Mouse (Mus musculus) stomach, embryonic 14.5 days (tissue): ENCODE data around the gene Zscan29. TPM values are rescaled to one million over a fixed set of nuclear protein-coding genes. Genes with fewer than 3 reads are reported as not detected.

ENCODE experiments used
- ATAC-seq: fragments of 200-750 bp; cut with Nextera tagmentation; 2 replicates; pipeline ENCODE4 v1.8.0; 2017; ENCODE audit warnings: low read depth, moderate TSS enrichment; ENCODE audit not compliant: insufficient number of reproducible peaks, insufficient read depth, low FRiP score
- H3K27ac ChIP-seq: fragments of 300-500 bp; sonication (generic); 2 replicates; pipeline ENCODE4 v1.5.1; 2014; ENCODE audit warnings: mild to moderate bottlenecking, low read length, moderate library complexity, mixed read lengths
- H3K27me3 ChIP-seq: fragments of 300-500 bp; sonication (generic); 2 replicates; pipeline ENCODE4 v1.6.1; 2014; ENCODE audit warnings: low read length, control low read depth, mixed read lengths; ENCODE audit not compliant: control insufficient read depth, insufficient read depth
- H3K36me3 ChIP-seq: fragments of 300-500 bp; sonication (generic); 2 replicates; pipeline ENCODE4 v1.6.1; 2014; ENCODE audit warnings: mild to moderate bottlenecking, control low read depth, low read length, moderate library complexity, mixed read lengths; ENCODE audit not compliant: control insufficient read depth, insufficient read depth
- H3K4me1 ChIP-seq: fragments of 300-500 bp; sonication (generic); 2 replicates; pipeline ENCODE4 v1.6.1; 2014; ENCODE audit warnings: low read length, control low read depth, mixed read lengths; ENCODE audit not compliant: control insufficient read depth, insufficient read depth
- H3K4me2 ChIP-seq: fragments of 300-500 bp; sonication (generic); replicated peaks from 2 replicates; pipeline ENCODE4 v1.6.1; 2014; ENCODE audit warnings: low read depth, low read length, control low read depth
- H3K4me3 ChIP-seq: fragments of 300-500 bp; sonication (generic); 2 replicates; pipeline ENCODE4 v1.5.1; 2014; ENCODE audit warnings: low read depth, low read length, control low read depth
- H3K9ac ChIP-seq: fragments of 300-500 bp; sonication (generic); replicated peaks from 2 replicates; pipeline ENCODE4 v1.6.1; 2014; ENCODE audit warnings: low read depth, mild to moderate bottlenecking, control low read depth, low read length, moderate library complexity, mixed read lengths
- H3K9me3 ChIP-seq: fragments of 300-500 bp; sonication (generic); 2 replicates; pipeline ENCODE4 v1.6.1; 2016; ENCODE audit warnings: low read depth, low read length, control low read depth; ENCODE audit not compliant: control insufficient read depth
- WGBS: fragments of 180-500 bp; shearing (Covaris S2); extraction: QIAGEN DNeasy Blood & Tissue Kit; methylation state at CpG from one replicate; pipeline ENCODE4 v1.1.7; 2014; 5-methylcytosine and 5-hydroxymethylcytosine counted together
- polyA plus RNA-seq: library from polyadenylated mRNA; unstranded; fragments of >200 nt; fragmentation: Nextera tagmentation; extraction: Ambion mirVana; gene quantifications from 2 replicates; pipeline ENCODE4 v1.2.1, GENCODE M21; 2014

Zscan29 gene
- polyA plus RNA-seq, 1 experiment from 2014 or later: 12.2 TPM

DNA sequence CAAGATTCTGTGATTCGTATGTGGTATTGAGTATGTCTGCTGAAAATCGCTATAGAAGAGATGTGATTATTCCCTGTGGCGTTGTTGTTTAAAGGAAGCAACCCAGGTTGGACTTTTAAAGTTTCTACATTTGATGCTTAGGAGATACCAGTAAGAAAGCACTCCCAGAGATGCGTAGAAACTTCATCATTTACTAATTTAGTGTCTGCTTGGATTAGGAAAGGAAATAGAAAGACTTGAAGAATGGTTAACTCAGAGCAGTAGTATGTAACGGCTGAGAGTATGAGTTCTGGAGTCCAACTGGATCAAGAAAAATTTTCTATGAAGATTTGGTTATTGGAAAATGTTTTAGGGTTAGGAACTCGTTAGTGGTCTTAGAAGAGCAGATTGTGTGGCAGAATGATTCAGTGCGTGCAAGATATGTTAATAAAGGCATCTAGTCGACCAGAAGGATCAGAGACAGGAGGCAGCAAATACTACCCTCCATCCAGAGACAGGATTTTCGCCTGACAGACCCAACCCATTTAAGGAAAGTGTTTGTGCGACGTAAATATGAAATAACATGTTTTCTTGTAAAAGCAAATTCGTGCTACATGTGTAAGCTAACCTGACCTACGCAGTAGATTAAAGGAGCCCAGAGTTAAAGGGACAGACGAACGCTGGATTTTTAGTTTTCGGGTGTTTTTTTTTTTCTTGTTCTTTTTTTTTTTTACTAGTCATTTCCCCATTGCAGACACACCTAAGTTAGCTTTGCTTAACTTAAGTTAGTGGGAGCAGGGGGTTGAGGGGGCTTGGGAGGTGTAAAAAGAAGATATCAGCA, 29.5 kb downstream of the Zscan29 start:
- WGBS: 69% methylated on average over 16 of the region's 16 CpGs
- Histone ChIP-seq H3K9me3 (0 out of 2 replicates have a peak, but pooled peaks cover 5% of the 10 kb centered on the region), H3K27ac (peak overlapping the region; percentile 98), H3K4me2 (peak overlapping the region; percentile 96), H3K36me3 (peaks cover 18% of the 10 kb centered on the region), H3K4me3 (peak overlapping the region; percentile 57), H3K27me3 (no peaks in the 10 kb centered on the region), H3K4me1 (peaks cover 15% of the 10 kb centered on the region), H3K9ac (peak overlapping the region; percentile 79)
- no peak for ATAC-seq

- Histone ChIP-seq H3K9me3 (0 out of 2 replicates have a peak, but pooled peaks cover 5% of the 10 kb centered on the region), H3K4me2 (peak within 1 kb of the TSS; percentile 96), H3K27ac (peak within 1 kb of the TSS; percentile 98), H3K4me1 (peaks cover 15% of the 10 kb centered on the region), H3K9ac (peak within 1 kb of the TSS; percentile 79), H3K36me3 (peaks cover 12% of the 10 kb centered on the region; the same call in 1 of the 2 replicates), H3K27me3 (no peaks in the 10 kb centered on the region), H3K4me3 (peak within 1 kb of the TSS; percentile 57)
- under 1% methylated on average over 86 of the region's 87 CpGs for WGBS
- peak; percentile 93 for ATAC-seq
Measured at GRCm38 (mm10) chr2:121140018-121140882, 30.7 kb downstream of the Zscan29 start, which contains the start of the genes Adal and Lcmt2. TSS of gene Adal (plus strand) at chr2:121140428. TSS of gene Lcmt2 (minus strand) at chr2:121140653.

- Histone ChIP-seq H3K27ac (peak overlapping the region; percentile 98), H3K36me3 (peaks cover 7% of the 10 kb centered on the region; the same call in 1 of the 2 replicates), H3K9ac (peak overlapping the region; percentile 79), H3K4me3 (peak overlapping the region; percentile 57), H3K4me1 (peaks cover 15% of the 10 kb centered on the region), H3K27me3 (no peaks in the 10 kb centered on the region), H3K4me2 (peak overlapping the region; percentile 96), H3K9me3 (0 out of 2 replicates have a peak, but pooled peaks cover 5% of the 10 kb centered on the region)
- WGBS: 49% methylated on average over 29 of the region's 29 CpGs
- ATAC-seq: peak; percentile 14; the same call in 1 of the 2 replicates
Measured at GRCm38 (mm10) chr2:121139266-121140017, 31.5 kb downstream of the Zscan29 start.

DNA sequence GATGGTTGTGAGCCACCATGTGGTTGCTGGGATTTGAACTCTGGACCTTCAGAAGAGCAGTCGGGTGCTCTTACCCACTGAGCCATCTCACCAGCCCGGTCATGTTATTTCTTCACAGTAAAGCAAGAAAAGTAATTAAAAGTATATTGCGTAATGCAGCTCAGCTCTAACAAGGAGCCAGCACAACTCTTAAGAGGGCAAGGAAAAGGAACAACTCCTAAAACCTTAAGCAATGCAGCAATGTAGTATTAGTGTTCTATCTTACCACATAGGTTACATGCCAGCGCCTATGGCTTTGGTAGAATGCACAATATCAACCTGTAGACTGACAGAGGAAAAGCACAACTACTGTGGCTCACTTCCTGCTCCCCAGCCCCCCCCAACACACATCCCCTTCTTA, 33.6 kb downstream of the Zscan29 start:
- Histone ChIP-seq H3K9me3 (0 out of 2 replicates have a peak, but pooled peaks cover 5% of the 10 kb centered on the region), H3K4me1 (peaks cover 15% of the 10 kb centered on the region), H3K4me3 (no peak overlapping the region), H3K27me3 (no peaks in the 10 kb centered on the region), H3K36me3 (peaks cover 7% of the 10 kb centered on the region; the same call in 1 of the 2 replicates), H3K27ac (no peak overlapping the region), H3K4me2 (no peak overlapping the region), H3K9ac (no peak overlapping the region)
- 95% methylated on average over 4 of the region's 4 CpGs for WGBS
- no peak for ATAC-seq

GRCm38 (mm10) chr2:121132822-121133221, 38.1 kb downstream of the Zscan29 start:
- Histone ChIP-seq H3K27ac (no peak overlapping the region), H3K4me3 (no peak overlapping the region), H3K9me3 (no peaks in the 10 kb centered on the region), H3K27me3 (no peaks in the 10 kb centered on the region), H3K4me2 (no peak overlapping the region), H3K4me1 (no peaks in the 10 kb centered on the region), H3K36me3 (no peaks in the 10 kb centered on the region), H3K9ac (no peak overlapping the region)
- WGBS: 60% methylated on average over 1 of the region's 1 CpGs
- ATAC-seq: no peak

DNA sequence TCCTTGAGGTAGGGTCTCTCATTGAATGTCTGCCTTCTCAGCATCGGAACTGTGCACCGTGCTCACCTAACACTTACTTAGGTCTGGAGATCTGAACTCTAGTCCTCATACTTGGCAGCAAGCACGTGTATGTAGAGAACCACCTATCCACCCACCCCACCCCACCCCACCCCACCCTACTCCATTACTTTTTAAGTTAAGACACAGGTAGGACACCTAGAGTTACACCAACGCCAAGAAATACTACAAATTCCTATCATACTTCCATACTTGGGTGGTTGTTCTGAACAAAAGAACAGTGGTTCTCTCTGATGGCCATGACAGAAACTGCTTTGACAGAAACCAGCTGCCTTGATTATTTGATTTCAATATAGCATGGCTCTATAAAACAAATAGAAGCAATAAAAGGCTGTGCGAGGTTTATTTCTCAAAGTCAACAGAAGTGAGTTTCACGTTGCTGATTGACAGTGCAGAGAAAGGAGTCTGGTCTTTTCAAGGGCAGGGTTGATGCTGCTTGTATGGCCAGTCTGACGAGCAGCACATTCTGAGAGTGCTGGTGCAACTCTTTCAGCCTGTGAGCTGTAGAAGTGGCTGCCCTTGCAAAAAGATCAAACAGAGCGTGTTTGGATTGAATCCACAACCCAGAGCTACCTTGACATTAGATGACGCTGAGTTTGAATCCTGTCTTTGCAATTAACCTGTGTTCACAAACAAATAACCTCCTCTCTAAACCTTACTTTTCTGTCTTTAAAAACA, 41.9 kb downstream of the Zscan29 start:
- H3K27ac ChIP-seq: no peak overlapping the region
- no peaks in the 10 kb centered on the region for H3K27me3 ChIP-seq
- H3K36me3 ChIP-seq: no peaks in the 10 kb centered on the region
- H3K4me3 ChIP-seq: no peak overlapping the region
- H3K9ac ChIP-seq: no peak overlapping the region
- H3K4me2 ChIP-seq: no peak overlapping the region
- no peaks in the 10 kb centered on the region for H3K4me1 ChIP-seq
- WGBS: 56% methylated on average over 9 of the region's 9 CpGs
- ATAC-seq: no peak
- H3K9me3 ChIP-seq: no peaks in the 10 kb centered on the region

DNA sequence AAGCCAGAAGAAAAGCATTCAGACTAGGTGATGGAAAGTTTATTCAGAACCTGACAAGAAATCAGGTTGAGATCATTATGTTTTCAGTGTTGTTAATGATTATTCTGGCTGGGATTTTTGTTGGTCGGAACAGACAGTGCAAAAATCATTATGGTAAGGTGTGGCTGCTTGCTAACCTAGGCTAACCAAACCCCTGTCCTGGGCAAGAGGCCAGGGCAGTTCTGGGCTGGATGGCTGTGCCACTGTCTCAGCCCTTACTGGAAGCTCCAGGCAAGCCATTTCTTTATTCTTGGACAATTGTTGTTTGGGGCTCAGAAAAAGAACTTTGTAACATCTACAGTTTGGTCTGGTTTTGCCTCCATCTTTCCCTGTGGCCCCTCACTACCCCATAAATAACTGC, 43.4 kb downstream of the Zscan29 start:
- Histone ChIP-seq H3K4me1 (no peaks in the 10 kb centered on the region), H3K27ac (no peak overlapping the region), H3K4me2 (no peak overlapping the region), H3K27me3 (no peaks in the 10 kb centered on the region), H3K36me3 (no peaks in the 10 kb centered on the region), H3K9me3 (no peaks in the 10 kb centered on the region), H3K4me3 (no peak overlapping the region), H3K9ac (no peak overlapping the region)
- ATAC-seq: no peak
- WGBS: 50% methylated on average over 1 of the region's 1 CpGs
